Mouse (Mus musculus): Measurements from ENCODE around the gene Cd7.
A peak's percentile ranks its signal among the peaks of the same experiment; 100 is the strongest.
"Not testable (repeated sequence)": the region's sequence is repeated elsewhere in the genome, so short reads cannot be mapped to it uniquely, and the experiment has no call there.

Gene Cd7

GRCm38 (mm10) chr11:121039302-121039701, at the start of gene Cd7:
Cd7 (minus strand) TSS chr11:121039418.
- no peak for DNase-seq (ENCODE audit: low spot score)

GRCm38 (mm10) chr11:121088997-121089396, 49.8 kb upstream of the Cd7 start:
- no peak for DNase-seq (ENCODE audit: low spot score)

GRCm38 (mm10) chr11:121086296-121086695, 47.1 kb upstream of the Cd7 start:
- no peak for DNase-seq (ENCODE audit: low spot score)

GRCm38 (mm10) chr11:121085181-121085580, 46.0 kb upstream of the Cd7 start:
- no peak for DNase-seq (ENCODE audit: low spot score)

- peak; percentile 57 for DNase-seq (ENCODE audit: low spot score)
Measured at GRCm38 (mm10) chr11:121082857-121083500, 43.8 kb upstream of the Cd7 start.

GRCm38 (mm10) chr11:121082250-121082649, 43.0 kb upstream of the Cd7 start:
- DNase-seq (ENCODE audit: low spot score): no peak

- DNase-seq (ENCODE audit: low spot score): no peak
Measured at GRCm38 (mm10) chr11:121081120-121081519, 41.9 kb upstream of the Cd7 start, which contains the start of gene Sectm1a. Sectm1a (minus strand) TSS chr11:121081220.

- DNase-seq (ENCODE audit: low spot score): no peak
Measured at GRCm38 (mm10) chr11:121080330-121080729, 41.1 kb upstream of the Cd7 start.

- no peak for DNase-seq (ENCODE audit: low spot score)
Measured at GRCm38 (mm10) chr11:121075655-121076054, 36.4 kb upstream of the Cd7 start.

GRCm38 (mm10) chr11:121069662-121070061, 30.4 kb upstream of the Cd7 start:
- not testable (repeated sequence) for DNase-seq (ENCODE audit: low spot score)

GRCm38 (mm10) chr11:121067895-121068294, 28.7 kb upstream of the Cd7 start:
- DNase-seq (ENCODE audit: low spot score): no peak

- no peak for DNase-seq (ENCODE audit: low spot score)
Measured at GRCm38 (mm10) chr11:121064197-121064596, 25.0 kb upstream of the Cd7 start.

GRCm38 (mm10) chr11:121063379-121063778, 24.2 kb upstream of the Cd7 start, which contains the start of gene Sectm1b:
Sectm1b (minus strand) TSS chr11:121063569.
- DNase-seq (ENCODE audit: low spot score): no peak

GRCm38 (mm10) chr11:121061615-121062014, 22.4 kb upstream of the Cd7 start:
- DNase-seq (ENCODE audit: low spot score): no peak

GRCm38 (mm10) chr11:121060401-121061067, 21.3 kb upstream of the Cd7 start:
- not testable (repeated sequence) for DNase-seq (ENCODE audit: low spot score)

GRCm38 (mm10) chr11:121059471-121059870, 20.3 kb upstream of the Cd7 start:
- DNase-seq (ENCODE audit: low spot score): no peak

- no peak for DNase-seq (ENCODE audit: low spot score)
Measured at GRCm38 (mm10) chr11:121058956-121059355, 19.7 kb upstream of the Cd7 start.

- DNase-seq (ENCODE audit: low spot score): no peak
Measured at GRCm38 (mm10) chr11:121058122-121058521, 18.9 kb upstream of the Cd7 start.

- no peak for DNase-seq (ENCODE audit: low spot score)
Measured at GRCm38 (mm10) chr11:121056536-121057236, 17.5 kb upstream of the Cd7 start.

GRCm38 (mm10) chr11:121053536-121053935, 14.3 kb upstream of the Cd7 start:
- peak; percentile 79 for DNase-seq (ENCODE audit: low spot score)

- no peak for DNase-seq (ENCODE audit: low spot score)
Measured at GRCm38 (mm10) chr11:121052387-121052786, 13.2 kb upstream of the Cd7 start.

GRCm38 (mm10) chr11:121051793-121052192, 12.6 kb upstream of the Cd7 start:
- DNase-seq (ENCODE audit: low spot score): no peak

GRCm38 (mm10) chr11:121049840-121050239, 10.6 kb upstream of the Cd7 start:
- DNase-seq (ENCODE audit: low spot score): no peak

Data from lung, postnatal 25 days (tissue).